Mouse (Mus musculus) gastrocnemius, adult 2 months (tissue): ENCODE data around the gene Fiz1. TPM values are rescaled to one million over a fixed set of nuclear protein-coding genes. Genes with fewer than 3 reads are reported as not detected.

ENCODE experiments used
- DNase-seq: peaks from one replicate; pipeline ENCODE4 v3.0.0; 2022
- H3K27ac ChIP-seq: fragments of 200-600 bp; 2 replicates; pipeline ENCODE4 v1.8.1; 2022; ENCODE audit warnings: mild to moderate bottlenecking
- H3K4me3 ChIP-seq: fragments of 200-600 bp; 2 replicates; pipeline ENCODE4 v1.8.1; 2022; ENCODE audit warnings: mild to moderate bottlenecking, moderate library complexity
- CTCF ChIP-seq: fragments of 200-600 bp; IDR thresholded peaks from 2 replicates; pipeline ENCODE4 v1.8.1; 2022; ENCODE audit warnings: antibody characterized with exemption, mild to moderate bottlenecking, moderate library complexity
- intact Hi-C: fragments of 180-260 bp; cut with DNase I; formaldehyde crosslinking; loops from one replicate; pipeline ENCODE4 v1.15.1; 2025
- total RNA-seq, 2 experiments: library from RNA; stranded (reverse); gene quantifications; 2 replicates each; pipeline ENCODE4 v1.2.3; 2021

The Fiz1 gene
- total RNA-seq, 2 experiments from 2014 or later = 23.2 to 23.3 TPM

DNA sequence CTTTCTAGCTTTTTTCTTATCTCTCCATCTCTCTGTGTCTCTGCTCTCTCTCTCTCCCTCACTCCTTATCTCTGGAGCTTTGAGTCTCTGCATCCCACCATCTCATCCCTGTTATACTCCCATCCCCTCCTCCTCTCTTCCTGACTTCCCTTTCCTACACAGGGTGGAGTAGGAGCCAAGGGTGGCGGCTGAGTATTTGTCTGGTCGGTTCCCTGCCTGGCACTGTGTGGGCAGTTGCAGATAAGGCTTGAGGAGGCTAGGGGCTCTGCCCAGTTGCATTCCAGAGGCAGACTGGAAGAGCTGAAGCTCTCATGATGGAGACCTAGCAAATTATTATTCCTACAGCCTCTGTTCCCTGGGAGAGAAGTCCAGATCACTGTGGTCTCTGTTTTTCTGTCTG, 26.2 kb downstream of the Fiz1 start:
- intact Hi-C loops = no loop called here
- no peak overlapping the region for H3K4me3 ChIP-seq
- no peak for DNase-seq
- no peak overlapping the region for H3K27ac ChIP-seq
- no peak for TF ChIP-seq CTCF

DNA sequence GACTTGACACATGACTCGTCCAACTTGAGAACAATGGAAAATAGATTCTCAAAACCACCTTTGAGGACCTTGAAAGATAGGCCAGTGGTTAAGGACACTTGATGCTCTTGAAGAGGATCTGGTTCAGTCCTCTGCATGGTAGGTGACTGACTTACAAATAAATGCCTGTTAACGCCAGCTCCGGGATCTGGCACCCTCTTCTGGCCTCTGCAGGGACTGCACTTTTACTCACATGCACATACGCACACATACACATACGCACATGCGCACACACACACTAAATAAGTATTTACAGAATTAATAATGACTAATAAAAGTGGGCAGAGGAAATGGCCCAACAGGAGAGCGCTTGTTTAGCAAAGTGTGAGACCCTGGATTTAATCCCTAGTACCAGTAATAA, 37.7 kb downstream of the Fiz1 start:
- intact Hi-C loops = no loop called here
- peak overlapping the region; percentile 73; the same call in 1 of the 2 replicates for H3K27ac ChIP-seq
- DNase-seq = no peak
- no peak overlapping the region for H3K4me3 ChIP-seq
- peak; percentile 35; the same call in 1 of the 2 replicates for TF ChIP-seq CTCF

DNA sequence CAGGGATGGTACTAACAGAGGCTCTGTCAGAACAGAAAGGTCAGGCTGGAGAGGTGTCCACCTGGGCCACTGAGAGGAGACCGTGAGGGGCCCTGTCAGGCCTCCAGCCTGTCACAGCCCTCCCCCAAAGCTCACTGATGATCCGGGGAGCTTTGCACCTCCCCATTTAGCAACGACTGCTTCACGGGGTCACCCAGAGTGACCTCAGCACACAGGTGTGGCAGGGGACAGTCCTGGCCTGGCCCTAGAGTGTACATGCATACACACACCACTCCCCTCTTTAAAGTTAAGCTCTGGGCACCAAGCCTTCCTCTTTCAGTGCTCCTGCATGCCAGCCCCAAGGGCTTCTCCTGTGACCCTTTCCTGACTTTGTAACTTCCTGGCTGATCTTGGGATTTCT, 39.0 kb downstream of the Fiz1 start:
- intact Hi-C loops = no loop called here
- no peak overlapping the region for H3K4me3 ChIP-seq
- no peak for TF ChIP-seq CTCF
- DNase-seq = no peak
- H3K27ac ChIP-seq = peak overlapping the region; percentile 73

DNA sequence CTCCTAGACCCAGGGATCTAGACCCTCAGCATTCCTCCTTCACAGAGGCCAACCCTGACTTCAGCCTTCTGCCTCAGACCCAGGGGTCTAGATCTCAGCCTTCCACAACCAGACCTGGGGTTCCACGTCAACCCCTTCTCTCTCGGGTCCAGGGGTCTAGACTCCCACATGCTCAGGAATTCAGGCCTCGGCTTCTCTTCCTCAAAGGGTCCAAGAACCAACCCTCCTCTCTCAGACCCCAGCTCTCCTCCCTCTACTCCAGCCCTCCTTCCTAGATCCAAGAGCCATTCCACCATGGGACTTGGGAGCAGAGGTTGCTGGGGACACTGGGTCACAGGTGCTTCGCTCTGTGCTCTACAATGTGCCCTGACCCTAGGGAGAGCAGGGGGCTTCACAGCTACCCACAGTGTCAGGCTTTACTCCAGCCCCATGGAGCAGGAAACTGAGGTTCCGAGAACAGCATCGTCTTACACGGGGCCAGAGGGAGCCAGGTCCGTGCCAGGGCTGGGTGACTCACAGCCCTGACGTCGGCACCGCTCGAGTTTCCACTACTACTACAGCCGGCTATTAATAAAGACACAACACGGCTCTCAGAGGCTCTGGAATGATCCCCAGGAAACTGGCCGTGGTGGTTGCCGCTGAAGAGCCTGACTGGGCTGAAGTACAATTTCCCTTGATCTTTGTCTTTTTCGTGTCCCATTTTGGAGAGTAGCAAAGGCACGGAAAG, 42.0 kb downstream of the Fiz1 start:
- TF ChIP-seq CTCF = no peak
- peak; percentile 91 for DNase-seq
- intact Hi-C loops = no loop called here
- H3K27ac ChIP-seq = peak overlapping the region; percentile 86
- peak overlapping the region; percentile 24; the same call in 1 of the 2 replicates for H3K4me3 ChIP-seq

DNA sequence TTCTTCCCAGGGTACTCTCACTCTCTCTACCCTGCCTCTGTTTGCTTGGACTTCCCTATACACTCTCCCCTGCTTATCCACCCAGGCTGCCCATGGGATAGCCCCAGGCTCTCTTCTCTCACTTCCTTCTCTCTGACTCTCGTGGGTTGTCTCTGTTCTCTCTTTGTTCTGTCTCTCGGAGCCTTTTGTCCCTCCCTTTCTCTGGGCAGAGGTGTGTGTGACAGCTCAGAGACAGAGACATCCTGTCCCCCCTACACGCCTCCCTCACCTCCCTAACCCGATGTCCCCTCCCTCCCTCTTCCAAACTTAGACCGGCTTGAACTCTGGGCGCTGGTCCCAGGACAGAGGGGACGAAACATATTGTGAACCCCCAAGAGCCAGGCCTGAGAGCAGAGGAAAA, 42.8 kb downstream of the Fiz1 start:
- no peak overlapping the region for H3K4me3 ChIP-seq
- peak; percentile 40 for DNase-seq
- H3K27ac ChIP-seq = peak overlapping the region; percentile 86
- TF ChIP-seq CTCF = no peak
- intact Hi-C loops = no loop called here

DNA sequence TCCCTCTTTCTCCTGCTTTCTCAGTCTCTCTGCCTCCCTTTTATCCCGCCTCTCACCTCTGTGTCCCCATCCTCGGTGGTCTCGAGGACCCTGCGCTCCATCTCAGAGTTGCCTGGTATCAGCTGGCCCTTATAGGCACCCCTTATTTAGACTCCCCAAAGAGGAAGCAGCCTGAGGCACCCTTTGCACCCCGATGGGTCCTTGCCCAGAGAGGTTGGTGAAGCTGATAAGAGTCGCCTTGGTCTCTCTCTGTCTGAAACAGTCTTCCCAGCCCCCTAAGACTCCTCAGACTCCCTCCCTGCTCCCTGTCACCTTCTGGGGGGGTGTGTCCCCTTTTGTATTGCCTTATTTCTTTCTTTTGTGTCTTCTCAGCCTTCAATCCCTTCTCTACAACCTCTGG, 43.4 kb downstream of the Fiz1 start, which contains the start of gene Sbk3:
Sbk3 (minus strand) TSS at position 101 of the 400 bp plus-strand sequence.
- Histone ChIP-seq H3K4me3 (no peak within 1 kb of the TSS), H3K27ac (peak within 1 kb of the TSS; percentile 86)
- DNase-seq = no peak
- intact Hi-C loops = no loop called here
- TF ChIP-seq CTCF = no peak

DNA sequence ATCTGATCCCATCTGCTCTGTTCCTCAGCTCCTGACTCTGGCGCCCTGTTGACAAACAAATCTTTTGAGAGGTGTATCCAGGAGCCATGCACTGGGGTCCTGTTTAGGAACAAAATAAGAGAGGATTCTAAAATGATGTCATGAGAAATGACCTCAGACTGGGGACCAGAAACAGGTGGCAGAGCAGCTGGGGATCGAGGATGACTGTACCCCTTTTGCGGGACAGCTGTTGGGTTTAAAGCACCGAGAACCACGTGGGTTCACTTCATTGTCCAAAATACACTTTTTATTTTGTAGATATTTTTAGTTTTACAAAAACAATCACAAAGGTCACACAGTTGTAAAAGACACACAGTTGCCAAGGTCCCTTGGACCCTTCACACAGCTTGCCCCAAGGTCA, 49.5 kb downstream of the Fiz1 start:
- Histone ChIP-seq H3K27ac (no peak overlapping the region), H3K4me3 (no peak overlapping the region)
- no peak for TF ChIP-seq CTCF
- intact Hi-C loops = loop anchor here (1.0 kb wide), 1 partner anchor 23 kb away; no protein-coding TSS in a partner anchor
- no peak for DNase-seq

DNA sequence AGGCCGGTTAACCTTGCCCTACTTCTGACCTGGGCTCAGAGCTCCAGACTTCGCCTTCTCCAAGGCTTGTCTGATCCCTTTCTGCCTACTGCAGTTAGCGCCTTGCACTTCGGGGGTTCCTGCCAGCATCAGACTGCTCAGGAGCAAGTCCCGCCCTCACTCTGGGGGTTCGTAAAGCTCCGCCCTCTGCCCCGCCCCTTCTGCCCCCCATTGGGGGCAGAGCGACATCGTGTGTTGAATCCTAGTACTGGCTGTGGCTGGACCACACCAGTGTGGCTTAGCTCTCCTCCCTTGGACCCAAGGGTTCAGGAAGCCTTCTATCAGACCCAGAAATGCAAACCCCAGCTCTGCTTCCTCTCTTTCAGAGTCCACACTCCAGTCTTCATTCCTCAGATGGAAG, 50.2 kb downstream of the Fiz1 start, which contains the start of gene Sbk2:
Sbk2 (minus strand) TSS at position 135 of the 400 bp plus-strand sequence.
- intact Hi-C loops = loop anchor here (1.0 kb wide), 1 partner anchor 22 kb away; no protein-coding TSS in a partner anchor
- Histone ChIP-seq H3K4me3 (peak within 1 kb of the TSS; percentile 61), H3K27ac (peak within 1 kb of the TSS; percentile 86)
- DNase-seq = peak; percentile 93
- peak; percentile 95 for TF ChIP-seq CTCF

DNA sequence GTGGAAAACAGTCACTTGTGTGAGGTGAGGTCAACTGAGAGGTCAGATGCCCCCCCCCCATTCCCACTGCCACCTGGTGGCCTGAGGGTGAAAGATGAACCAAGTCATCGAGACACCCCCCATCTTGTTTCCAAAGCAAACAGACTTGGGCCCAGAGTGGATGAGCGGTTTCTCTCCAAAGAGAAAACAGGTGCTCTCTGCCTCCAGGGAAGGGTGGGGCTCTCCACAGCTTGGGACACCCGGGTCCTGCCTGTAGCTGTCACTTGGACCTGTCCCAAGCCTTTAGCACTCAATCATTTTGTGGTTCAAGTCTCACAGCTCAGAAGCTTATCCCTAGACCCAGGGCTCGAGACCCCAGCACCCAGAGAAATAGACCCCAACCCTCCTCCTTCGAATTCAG, 51.0 kb downstream of the Fiz1 start:
- TF ChIP-seq CTCF = 0 out of 2 replicates have a peak, but pooled peaks have one; percentile 18
- Histone ChIP-seq H3K27ac (peak overlapping the region; percentile 86), H3K4me3 (peak overlapping the region; percentile 61)
- DNase-seq = peak; percentile 32
- intact Hi-C loops = no loop called here

DNA sequence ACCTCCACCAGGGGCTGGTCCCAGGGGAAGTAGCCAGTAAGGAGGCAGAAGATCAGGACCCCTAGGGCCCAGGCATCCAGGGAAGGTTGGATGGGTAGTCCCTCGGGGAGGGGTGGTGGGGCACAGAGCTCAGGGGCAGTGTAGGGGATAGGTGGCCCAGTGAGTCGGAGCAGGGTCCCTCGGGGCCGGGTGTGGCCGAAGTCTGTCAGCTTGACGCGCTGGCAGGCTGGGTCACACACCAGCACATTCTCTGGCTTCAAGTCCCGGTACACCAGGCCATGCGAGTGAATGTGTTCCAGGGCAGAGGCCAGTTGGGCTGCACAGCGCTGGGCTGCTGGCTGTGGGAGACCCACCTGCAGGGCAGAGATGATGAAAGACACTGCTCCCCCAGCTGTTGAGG, 57.1 kb downstream of the Fiz1 start:
- intact Hi-C loops = no loop called here
- no peak for DNase-seq
- Histone ChIP-seq H3K4me3 (no peak overlapping the region), H3K27ac (0 out of 2 replicates have a peak overlapping the region, but pooled peaks have one; percentile 2)
- TF ChIP-seq CTCF = no peak

Other genes starting within 250 kb of the Fiz1 start
- gene Fam71e2, start 243.4 kb downstream of the Fiz1 start, total RNA-seq = not detected
- not detected for gene Il11, start 231.8 kb downstream of the Fiz1 start, total RNA-seq
- not detected for gene Tmem190, start 231.8 kb downstream of the Fiz1 start, total RNA-seq
- 10 to 100 TPM in 1 of 2 experiments, 1 to 10 TPM in 1; 8.0 to 10.6 TPM for gene Tmem238, start 225.0 kb downstream of the Fiz1 start, total RNA-seq
- 100 to 1,000 TPM; 483 to 569 TPM for gene Rpl28, start 221.8 kb downstream of the Fiz1 start, total RNA-seq
- gene Ube2s, start 202.1 kb downstream of the Fiz1 start, total RNA-seq = 10 to 100 TPM; 76.4 to 82.7 TPM
- gene Shisa7, start 170.0 kb downstream of the Fiz1 start, total RNA-seq = not detected
- 1 to 10 TPM; 3.9 TPM for gene Isoc2b, start 144.4 kb downstream of the Fiz1 start, total RNA-seq
- gene Isoc2a, start 137.5 kb downstream of the Fiz1 start, total RNA-seq = 10 to 100 TPM; 26.4 to 33.5 TPM
- under 1 TPM; 0.17 to 0.38 TPM for gene Gm36210, start 108.2 kb downstream of the Fiz1 start, total RNA-seq
- gene Zfp628, start 99.5 kb downstream of the Fiz1 start, total RNA-seq = 10 to 100 TPM in 1 of 2 experiments, 1 to 10 TPM in 1; 8.5 to 10.7 TPM
- gene Nat14, start 92.7 kb downstream of the Fiz1 start, total RNA-seq = 1 to 10 TPM; 2.7 to 5.9 TPM
- gene Ssc5d, start 88.9 kb downstream of the Fiz1 start, total RNA-seq = 1 to 10 TPM; 4.3 to 8.7 TPM
- gene Sbk2, start 50.3 kb downstream of the Fiz1 start, total RNA-seq = 10 to 100 TPM; 36.7 to 77.0 TPM
- gene Sbk3, start 43.5 kb downstream of the Fiz1 start, total RNA-seq = 1 to 10 TPM in 1 of 2 experiments, under 1 TPM in 1; 0.46 to 5.2 TPM
- gene Zfp579, start 18.5 kb downstream of the Fiz1 start, total RNA-seq = 1 to 10 TPM; 8.8 to 9.5 TPM
- gene Zfp524, start 282 bp downstream of the Fiz1 start, total RNA-seq = 10 to 100 TPM in 1 of 2 experiments, 1 to 10 TPM in 1; 6.5 to 10.4 TPM
- not detected for gene Gm44973, start 799 bp upstream of the Fiz1 start, total RNA-seq
- 10 to 100 TPM; 12.9 to 15.6 TPM for gene Zfp865, start 5.7 kb upstream of the Fiz1 start, total RNA-seq
- gene Ccdc106, start 5.9 kb upstream of the Fiz1 start, total RNA-seq = not detected
- gene 4632433K11Rik, start 19.4 kb upstream of the Fiz1 start, total RNA-seq = not detected
- gene Zfp784, start 23.7 kb upstream of the Fiz1 start, total RNA-seq = 1 to 10 TPM; 2.8 to 3.9 TPM
- 1 to 10 TPM; 3.0 to 4.1 TPM for gene Zfp580, start 36.8 kb upstream of the Fiz1 start, total RNA-seq
- gene U2af2, start 47.4 kb upstream of the Fiz1 start, total RNA-seq = 10 to 100 TPM; 50.0 to 51.0 TPM
- gene Epn1, start 65.5 kb upstream of the Fiz1 start, total RNA-seq = 100 to 1,000 TPM; 165 to 171 TPM
- not detected for gene Rfpl4, start 102.3 kb upstream of the Fiz1 start, total RNA-seq
- 1 to 10 TPM; 1.4 to 2.9 TPM for gene Rasl2-9, start 111.3 kb upstream of the Fiz1 start, total RNA-seq
- not detected for gene Vmn1r55, start 135.0 kb upstream of the Fiz1 start, total RNA-seq
- gene Vmn1r56, start 182.1 kb upstream of the Fiz1 start, total RNA-seq = not detected
- gene Vmn1r57, start 203.8 kb upstream of the Fiz1 start, total RNA-seq = not detected